Mouse (Mus musculus) thymus, postnatal 10 days (tissue): ENCODE data around the gene Cdhr3.
A peak's percentile ranks its signal among the peaks of the same experiment; 100 is the strongest.

Experiments
- DNase-seq, 2 experiments: peaks; one replicate each; pipeline ENCODE4 v3.0.0; 2021; ENCODE audit warnings: low spot score in 2 of 2

Gene Cdhr3

DNA sequence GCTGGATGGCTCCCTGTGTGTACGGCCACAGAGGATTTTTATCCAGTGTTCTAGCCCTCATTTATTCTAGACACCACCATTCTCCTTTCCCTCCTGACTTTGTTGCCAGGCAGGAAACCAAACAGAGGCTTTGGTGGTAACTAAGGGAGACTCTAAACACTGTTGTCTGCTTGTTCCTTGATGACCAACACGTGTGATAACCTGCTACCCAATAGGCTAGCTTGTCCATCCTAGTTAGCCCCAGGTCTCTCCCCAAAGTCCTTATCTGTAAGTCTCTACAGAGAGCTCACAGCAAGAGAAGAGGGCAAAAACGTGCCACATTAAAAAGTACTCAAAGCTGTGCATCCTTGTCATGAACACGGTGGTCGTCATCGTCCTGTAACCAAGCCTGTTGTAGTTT is at the start of gene Cdhr3:
Gene Cdhr3 (minus strand): TSS at position 101 of the 400 bp plus-strand sequence.
- no peak for DNase-seq

DNA sequence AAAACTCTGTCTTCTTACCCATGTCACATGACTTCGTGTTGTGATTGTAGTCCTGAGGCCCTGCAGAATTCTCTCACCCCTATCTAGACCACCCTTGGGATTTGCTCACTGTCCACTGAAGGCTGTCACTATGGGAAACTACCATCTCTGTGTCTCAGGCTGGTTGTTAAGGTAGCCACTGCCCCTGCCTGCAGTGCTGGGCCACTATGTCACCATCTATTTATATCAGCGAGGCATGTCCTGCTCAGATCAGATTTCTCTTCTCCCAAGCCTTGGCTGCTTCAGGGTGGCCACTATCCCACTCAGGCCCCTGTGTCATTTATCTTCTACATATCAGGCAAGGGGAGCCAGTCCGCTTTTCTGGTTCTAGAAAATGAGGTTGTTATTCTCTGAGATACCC is 46.4 kb upstream of the Cdhr3 start:
- no peak for DNase-seq

- no peak for DNase-seq
These were observed 45.2 kb upstream of the Cdhr3 start for GRCm38 (mm10) chr12:33137857-33138256.

GRCm38 (mm10) chr12:33131796-33132195 is 39.1 kb upstream of the Cdhr3 start:
- no peak for DNase-seq

DNA sequence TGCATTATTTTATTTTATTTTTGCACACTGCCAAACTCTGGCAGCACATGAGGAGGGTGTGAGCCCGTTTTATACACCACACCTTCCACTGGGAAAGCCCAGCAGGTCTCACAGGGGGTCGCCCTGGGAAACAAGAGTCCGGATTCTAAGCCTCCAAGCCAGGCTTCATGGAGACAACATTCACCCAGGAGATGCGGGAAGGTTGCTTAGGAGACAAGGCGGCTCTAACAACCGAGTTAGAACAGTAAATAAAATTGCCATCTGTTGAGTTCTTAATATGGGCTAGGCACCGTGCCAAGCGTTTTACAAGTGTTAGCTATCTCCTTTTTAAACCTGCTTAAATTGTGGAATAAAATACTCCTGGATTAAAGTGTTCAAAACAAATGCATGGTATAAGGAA is 37.7 kb upstream of the Cdhr3 start:
- DNase-seq = no peak

DNA sequence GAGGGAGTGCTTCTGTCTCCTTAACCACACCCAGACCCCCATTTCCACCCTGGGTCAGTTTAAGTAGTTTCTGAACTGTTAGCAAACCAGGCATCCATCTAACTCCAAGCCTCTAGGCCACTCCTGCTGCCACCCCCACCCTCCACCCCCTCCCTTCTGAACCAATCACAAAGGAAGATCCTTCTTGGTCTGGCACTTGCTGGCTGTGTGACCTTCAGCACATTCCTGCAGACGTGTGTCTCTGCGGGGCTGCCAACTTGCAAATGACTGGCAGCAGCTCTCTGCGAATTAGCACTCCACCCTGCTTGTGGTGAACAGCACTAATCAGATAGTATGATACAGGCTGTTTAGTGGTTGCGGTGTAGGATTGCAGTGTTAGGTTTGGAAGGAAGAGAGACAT is 36.7 kb upstream of the Cdhr3 start:
- DNase-seq = no peak

DNA sequence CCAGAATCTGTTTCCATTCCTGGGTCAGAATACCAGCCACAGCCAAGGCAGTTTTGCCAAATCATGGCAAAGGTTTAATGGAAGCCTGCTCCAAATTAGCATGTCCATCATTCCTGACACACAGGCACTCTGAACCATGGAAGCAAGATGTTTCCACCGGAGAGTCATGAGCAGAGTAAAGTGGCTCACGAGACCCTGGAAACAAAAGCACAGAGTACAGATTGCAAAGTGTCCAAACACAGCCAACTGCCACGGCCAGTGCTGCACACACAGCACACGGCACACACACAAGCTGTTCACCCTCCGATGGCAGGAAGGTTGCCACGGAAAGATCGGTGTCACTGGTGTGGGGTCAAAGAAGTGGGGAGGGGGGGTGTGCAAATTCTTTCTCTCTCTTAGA is 36.0 kb upstream of the Cdhr3 start:
- no peak for DNase-seq

- DNase-seq = no peak
These were observed 35.4 kb upstream of the Cdhr3 start for GRCm38 (mm10) chr12:33128121-33128520.

DNA sequence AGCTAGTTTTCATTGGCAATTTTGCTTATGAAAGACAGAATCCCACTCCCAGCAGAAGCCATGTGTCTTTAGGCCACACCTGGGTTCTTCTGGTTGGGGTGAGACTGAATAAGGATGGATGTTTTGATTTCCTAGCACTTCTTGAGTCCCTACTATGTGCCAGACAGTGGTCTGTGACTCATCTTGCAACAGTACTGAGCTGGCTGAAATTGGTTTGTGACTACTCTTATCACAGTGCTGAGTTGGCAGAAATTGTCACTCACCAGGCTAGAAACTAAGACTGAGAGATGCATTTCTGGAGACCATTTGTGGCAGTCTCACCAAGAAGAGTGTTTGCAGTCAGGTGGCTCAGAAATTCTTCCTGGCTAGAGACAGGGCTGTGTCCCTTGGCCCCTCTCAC is 33.6 kb upstream of the Cdhr3 start:
- DNase-seq = no peak

DNA sequence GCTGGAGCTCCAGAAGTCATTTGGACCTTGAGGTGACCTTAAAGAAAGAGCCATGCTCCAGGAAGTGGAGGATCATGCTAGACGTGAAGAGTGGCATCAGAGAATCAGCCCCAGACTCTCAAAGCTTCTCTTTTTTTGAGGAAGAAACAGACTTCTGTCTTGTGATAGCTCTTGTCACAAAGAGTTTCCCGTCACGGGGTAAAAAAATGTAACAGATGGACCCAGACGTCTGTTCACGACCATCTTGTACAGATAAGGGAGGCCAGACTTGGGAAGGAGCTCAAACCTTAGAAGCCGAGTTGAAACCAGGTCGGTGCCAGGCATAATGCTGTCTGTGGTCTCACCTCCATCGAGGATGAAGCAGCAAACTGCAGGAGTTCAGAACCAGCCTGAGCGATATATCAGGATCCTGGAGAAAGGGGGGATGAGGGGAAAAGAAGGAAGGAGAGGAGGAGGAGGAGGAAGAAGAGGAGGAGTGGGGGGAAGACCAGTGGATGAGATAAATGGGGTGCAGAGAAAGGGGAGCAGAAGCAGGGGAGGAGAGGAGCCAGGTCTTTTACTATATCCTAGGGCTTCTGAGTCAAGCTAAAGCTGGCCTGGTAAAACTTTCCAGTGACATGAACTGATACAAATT is 33.0 kb upstream of the Cdhr3 start:
- DNase-seq = no peak

GRCm38 (mm10) chr12:33118624-33119301 is 26.1 kb upstream of the Cdhr3 start:
- DNase-seq = peak in 1 of 2 experiments; percentile 21

- DNase-seq = no peak
These were observed 18.3 kb upstream of the Cdhr3 start for GRCm38 (mm10) chr12:33110894-33111471.

- no peak for DNase-seq
These were observed 16.9 kb upstream of the Cdhr3 start for GRCm38 (mm10) chr12:33109531-33109930.

- no peak for DNase-seq
These were observed 13.9 kb upstream of the Cdhr3 start for GRCm38 (mm10) chr12:33106438-33107167.

- DNase-seq = no peak
These were observed 13.0 kb upstream of the Cdhr3 start for GRCm38 (mm10) chr12:33105724-33106123.

DNA sequence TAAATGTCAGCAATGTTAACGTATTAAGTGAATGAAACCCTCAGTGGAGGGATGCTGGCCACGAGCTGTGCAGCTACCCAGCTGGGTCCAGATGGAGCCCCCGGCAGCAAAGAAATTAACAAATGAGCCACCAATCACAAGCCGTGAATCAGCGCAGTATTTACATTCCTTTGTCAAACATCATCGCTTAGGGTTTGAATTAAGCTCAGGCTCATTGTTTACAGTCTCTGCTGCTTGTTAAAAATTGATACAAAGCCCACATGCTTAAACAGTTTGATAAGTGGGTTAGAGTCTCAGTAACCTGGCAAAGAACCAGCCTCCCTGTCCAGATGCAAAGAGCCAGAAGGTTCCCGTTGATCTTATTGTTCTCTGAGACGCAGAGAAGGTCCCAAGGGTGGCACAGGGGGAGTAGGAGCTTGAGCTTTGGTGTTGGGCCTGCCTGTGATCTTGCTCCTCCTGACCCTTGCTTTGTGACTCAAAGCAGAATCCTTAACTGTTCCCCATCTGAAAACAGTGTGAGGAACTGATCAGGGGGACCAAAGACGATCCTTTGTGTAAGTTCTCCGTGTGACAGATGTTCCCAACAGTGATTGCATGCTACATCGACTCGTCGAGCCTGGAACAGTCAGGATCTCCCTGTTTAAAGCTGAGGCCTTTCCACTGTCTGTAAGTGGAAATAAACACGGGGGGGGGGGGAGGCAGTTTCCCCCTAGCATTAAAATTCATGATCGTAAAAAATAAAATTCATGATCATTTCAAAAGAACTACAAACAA is 9.9 kb upstream of the Cdhr3 start:
- no peak for DNase-seq

GRCm38 (mm10) chr12:33101627-33102026 is 9.0 kb upstream of the Cdhr3 start:
- DNase-seq = no peak

DNA sequence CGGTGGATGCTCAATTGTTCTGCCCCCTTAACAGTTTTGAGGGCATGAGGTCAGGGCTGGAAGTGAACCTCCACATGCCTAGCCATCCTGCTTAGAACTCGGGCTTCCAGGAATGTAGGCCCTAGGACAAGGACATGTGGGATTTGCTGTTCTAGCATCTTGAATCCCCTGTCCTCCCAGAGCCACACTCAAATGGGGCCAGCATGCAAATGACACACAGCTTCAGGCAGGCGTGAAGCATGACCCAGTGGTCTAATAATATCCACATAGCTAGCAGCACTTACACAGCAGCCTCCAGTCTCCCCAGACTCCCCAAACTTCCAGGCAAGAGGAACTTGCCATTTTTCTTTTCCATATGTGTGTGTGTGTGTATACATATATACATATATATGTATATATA is 3.3 kb upstream of the Cdhr3 start:
- DNase-seq = no peak

DNA sequence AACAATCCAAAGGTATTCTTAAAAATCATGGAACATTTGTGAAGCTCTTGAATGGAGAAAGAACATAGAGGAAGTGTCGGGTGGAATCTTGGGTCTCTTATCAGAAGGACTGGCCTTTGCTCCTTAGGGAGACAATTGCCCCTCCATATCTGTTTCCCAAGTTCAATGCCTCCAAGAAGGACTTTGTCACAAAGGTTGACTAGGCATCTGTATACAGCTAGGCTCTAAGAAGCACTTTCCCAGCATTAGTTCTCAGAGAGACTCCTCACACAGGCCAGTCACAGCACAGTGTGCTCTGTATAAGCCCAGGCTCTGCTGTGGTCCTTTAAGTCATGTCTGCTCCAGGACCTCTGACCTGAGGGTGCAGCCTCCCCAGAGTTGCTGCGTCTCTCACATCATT is 479 bp downstream of the Cdhr3 start:
- DNase-seq = no peak

GRCm38 (mm10) chr12:33086151-33086550 is 6.5 kb downstream of the Cdhr3 start:
- DNase-seq = no peak

DNA sequence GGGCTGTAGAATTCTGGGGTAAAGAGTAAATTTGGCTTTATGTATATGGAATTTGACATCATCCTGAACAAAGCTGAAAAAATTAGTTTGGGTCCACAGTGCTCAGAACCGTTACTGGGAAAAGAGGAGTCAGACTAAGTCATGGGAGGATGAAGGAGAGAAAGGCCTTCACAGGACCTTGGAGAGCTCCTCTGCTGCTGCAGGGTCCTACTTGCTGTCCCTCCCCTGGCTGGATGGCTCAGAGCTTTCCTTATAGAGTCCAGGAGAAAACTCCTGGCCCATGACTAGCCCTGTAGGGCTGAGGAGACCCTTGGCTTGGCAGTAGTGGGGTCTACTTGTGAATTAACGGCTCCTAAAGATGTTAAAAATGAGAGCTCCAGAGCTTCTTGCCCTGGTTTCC is 8.0 kb downstream of the Cdhr3 start:
- no peak for DNase-seq

DNA sequence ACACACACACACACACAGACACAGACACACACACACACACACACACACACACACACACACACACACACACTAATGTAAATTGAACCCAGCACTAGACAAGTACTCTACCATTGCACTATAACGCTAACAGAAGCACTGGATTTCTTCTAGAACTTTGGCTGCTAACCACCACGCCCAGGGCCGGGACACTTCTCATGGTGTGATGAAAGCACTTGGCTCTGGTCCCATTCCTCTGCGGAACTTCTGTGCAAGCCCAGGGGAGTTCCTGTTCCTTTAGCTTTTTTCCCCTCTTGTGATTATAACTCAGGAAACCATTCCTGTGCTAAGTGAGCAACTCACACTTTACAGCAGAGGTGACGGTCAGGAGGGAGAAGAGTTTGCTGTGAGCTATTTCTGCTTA is 9.3 kb downstream of the Cdhr3 start:
- DNase-seq = no peak
